Mouse (Mus musculus): ENCODE data around the gene Prss28. TPM values are rescaled to one million over a fixed set of nuclear protein-coding genes. Genes with fewer than 3 reads are reported as not detected.

Prss28 gene
- not detected for polyA plus RNA-seq (2017; shearing (Covaris generic))

DNA sequence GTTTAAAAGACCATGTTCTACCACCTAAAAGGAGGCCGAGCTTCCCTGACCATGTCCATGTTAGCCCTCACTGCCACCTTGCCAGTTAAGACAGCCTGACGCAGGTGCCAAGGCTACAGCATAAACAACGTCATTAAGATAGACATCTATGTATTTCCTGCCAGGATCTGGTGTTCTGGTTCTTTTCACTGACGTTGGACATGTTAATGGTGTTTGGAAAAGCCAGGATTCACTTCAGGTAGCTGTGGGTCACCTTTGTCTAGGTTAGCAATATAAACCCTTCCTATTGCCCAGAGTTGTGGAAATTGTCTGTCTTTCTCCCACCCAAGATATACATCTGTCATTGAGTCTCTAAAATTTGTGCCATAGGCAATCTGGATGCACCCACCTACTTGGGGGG, at the start of gene Prss28:
Gene Prss28, plus strand, starts transcription at position 301 of the 400 bp plus-strand sequence.

DNA sequence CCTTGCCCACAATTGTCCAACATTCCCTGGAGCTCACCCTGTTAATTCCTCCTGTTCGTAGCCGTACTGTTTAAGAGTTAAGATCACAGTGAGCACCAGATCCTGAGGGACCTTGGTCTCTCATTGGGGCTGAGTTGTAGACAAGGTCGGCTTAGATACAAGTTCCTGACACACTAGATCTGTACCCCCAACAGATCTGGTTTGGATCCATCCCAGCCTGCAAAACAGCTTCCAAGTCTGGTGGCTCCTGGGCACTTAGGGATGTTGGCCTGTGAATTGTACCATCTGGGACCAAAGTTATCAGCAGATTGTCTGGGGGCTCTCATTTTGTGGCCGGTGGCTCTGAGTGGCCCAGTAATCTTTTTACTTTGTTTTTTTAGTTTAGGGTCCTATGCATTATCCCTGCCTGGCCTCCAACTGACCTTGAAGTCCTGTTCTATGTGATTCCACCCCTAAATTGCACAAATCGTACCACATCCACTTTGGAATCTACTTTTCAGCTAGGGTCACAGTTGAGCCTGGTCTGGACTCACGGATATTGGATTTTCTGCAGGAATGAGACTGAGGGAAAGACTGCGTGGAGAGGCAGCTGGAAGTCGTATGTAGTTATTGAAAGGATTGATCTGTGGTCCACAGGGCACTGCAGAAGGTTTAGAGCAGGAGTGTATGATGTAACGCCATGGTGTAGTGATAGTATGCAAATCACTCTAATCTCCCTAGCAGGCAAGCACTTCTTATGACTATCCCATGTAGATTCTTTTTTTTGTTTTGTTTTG, 33.7 kb upstream of the Prss28 start, which contains the start of gene Ube2i:
Gene Ube2i, minus strand, starts transcription at position 52 of the 776 bp plus-strand sequence.

DNA sequence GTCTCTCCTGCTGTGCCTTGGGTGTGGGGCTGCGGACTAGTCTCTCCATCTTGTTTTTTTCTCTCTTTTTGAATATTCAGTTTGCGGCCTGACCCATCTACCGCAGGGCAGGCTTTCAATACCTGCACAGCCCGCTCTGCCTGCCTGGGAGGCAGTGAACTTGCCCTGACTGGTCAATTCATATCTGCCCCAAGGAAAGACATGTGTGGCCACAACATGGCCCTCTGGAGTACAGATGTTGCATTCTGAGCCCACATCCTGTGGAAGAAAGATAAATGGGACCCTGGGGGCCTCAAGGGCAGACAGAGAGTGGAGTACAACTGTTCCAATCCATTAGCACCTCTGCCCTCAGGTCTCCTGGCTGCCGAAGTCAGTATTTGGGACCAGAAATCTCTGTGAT, 10.4 kb upstream of the Prss28 start, which contains the start of gene Prss34:
Gene Prss34, plus strand, starts transcription at position 301 of the 400 bp plus-strand sequence.

DNA sequence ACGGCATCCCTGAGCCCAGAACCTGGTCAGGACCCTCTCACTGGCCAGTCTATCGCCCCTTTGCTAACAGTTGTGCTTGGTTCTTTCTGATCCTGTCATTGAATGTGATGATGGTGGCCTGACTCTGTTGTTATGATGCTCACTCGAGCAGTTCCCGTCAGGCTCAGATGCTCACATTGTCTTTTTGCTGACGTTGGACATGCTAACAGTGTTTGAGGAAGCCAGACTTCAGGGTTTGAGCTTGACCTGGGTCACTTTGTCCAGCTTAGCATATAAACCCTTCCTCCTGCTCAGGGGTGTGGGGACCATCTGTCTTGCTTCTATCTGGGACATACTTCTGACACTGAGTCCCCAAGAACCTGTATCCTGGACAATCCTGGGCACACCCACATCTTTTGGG, 9.9 kb downstream of the Prss28 start, which contains the start of gene Prss29:
Gene Prss29, plus strand, starts transcription at position 301 of the 400 bp plus-strand sequence.

DNA sequence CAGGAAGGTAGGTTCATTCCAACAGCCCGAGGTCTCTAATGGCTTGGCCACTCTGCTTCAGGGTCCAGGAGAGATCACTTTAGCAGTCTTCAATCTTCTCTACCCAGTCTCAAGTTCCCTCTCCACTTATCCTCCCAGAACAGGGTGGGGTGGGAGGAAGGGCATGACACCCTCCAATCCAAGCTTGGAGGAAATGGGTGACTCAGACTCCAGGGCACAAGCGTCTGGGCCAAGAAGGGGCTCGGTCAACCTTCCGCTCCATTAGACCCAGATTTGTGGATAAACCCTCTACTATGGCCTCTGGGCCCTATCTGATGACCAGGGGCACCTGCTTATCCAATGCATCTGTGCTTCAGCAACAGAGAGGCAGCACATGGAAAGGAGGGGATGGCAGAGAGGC, 37.0 kb downstream of the Prss28 start, which contains the start of gene Tpsab1:
Gene Tpsab1, minus strand, starts transcription at position 101 of the 400 bp plus-strand sequence.

Other genes with a start within 250 kb of the Prss28 start
- 0.98 TPM for gene Tmem204, start 225.1 kb upstream of the Prss28 start, polyA plus RNA-seq (2017; shearing (Covaris generic))
- gene Telo2, start 192.7 kb upstream of the Prss28 start, polyA plus RNA-seq (2017; shearing (Covaris generic)), result 24.8 TPM
- gene Ptx4, start 187.9 kb upstream of the Prss28 start, polyA plus RNA-seq (2017; shearing (Covaris generic)), result not detected
- gene Clcn7, start 175.3 kb upstream of the Prss28 start, polyA plus RNA-seq (2017; shearing (Covaris generic)), result 41.9 TPM
- gene Ccdc154, start 146.2 kb upstream of the Prss28 start, polyA plus RNA-seq (2017; shearing (Covaris generic)), result not detected
- gene Gm38655, start 133.2 kb upstream of the Prss28 start, polyA plus RNA-seq (2017; shearing (Covaris generic)), result not detected
- 26.0 TPM for gene BC003965, start 124.1 kb upstream of the Prss28 start, polyA plus RNA-seq (2017; shearing (Covaris generic))
- 46.6 TPM for gene Unkl, start 120.2 kb upstream of the Prss28 start, polyA plus RNA-seq (2017; shearing (Covaris generic))
- gene Gnptg, start 68.5 kb upstream of the Prss28 start, polyA plus RNA-seq (2017; shearing (Covaris generic)), result 89.9 TPM
- 45.3 TPM for gene Tsr3, start 68.5 kb upstream of the Prss28 start, polyA plus RNA-seq (2017; shearing (Covaris generic))
- 42.3 TPM for gene Baiap3, start 52.3 kb upstream of the Prss28 start, polyA plus RNA-seq (2017; shearing (Covaris generic))
- gene Ube2i, start 34.0 kb upstream of the Prss28 start, polyA plus RNA-seq (2017; shearing (Covaris generic)), result 525 TPM
- not detected for gene Prss34, start 10.3 kb upstream of the Prss28 start, polyA plus RNA-seq (2017; shearing (Covaris generic))
- not detected for gene Prss29, start 10.0 kb downstream of the Prss28 start, polyA plus RNA-seq (2017; shearing (Covaris generic))
- gene Tpsab1, start 36.9 kb downstream of the Prss28 start, polyA plus RNA-seq (2017; shearing (Covaris generic)), result not detected
- gene Tpsb2, start 57.7 kb downstream of the Prss28 start, polyA plus RNA-seq (2017; shearing (Covaris generic)), result not detected
- gene Tpsg1, start 60.6 kb downstream of the Prss28 start, polyA plus RNA-seq (2017; shearing (Covaris generic)), result not detected
- not detected for gene Cacna1h, start 125.1 kb downstream of the Prss28 start, polyA plus RNA-seq (2017; shearing (Covaris generic))
- gene Tekt4, start 146.0 kb downstream of the Prss28 start, polyA plus RNA-seq (2017; shearing (Covaris generic)), result not detected
- gene Sstr5, start 188.6 kb downstream of the Prss28 start, polyA plus RNA-seq (2017; shearing (Covaris generic)), result not detected

All from activated CD4-positive, CD25-positive, alpha-beta regulatory T cell, adult 9 weeks (primary cell).